In genomic region chr2:33005041-33005440, GRCm38 (mm10) we compare ENCODE assay signal across 19 mouse cellular contexts. TPM values are rescaled to one million over a fixed set of nuclear protein-coding genes. Genes with fewer than 3 reads are reported as not detected.
DNase-seq lines count a peak whose midpoint lies in the region; ATAC-seq and TF ChIP-seq lines count a peak whose summit lies in the region.
"Had no signal": no experiment of that assay in that cellular context is flagged by ENCODE, and none has a peak within 500 bp of the region (broad histone marks: within the 10 kb centered on the region; RNA-seq: fewer than 3 reads in every experiment).

No protein-coding gene starts in this region.

- H3K36me3 ChIP-seq in liver, embryonic 12.5 days, result no peaks in the 10 kb centered on the region
- H3K36me3 ChIP-seq: limb, embryonic 12.5 days; liver, embryonic 13.5 days; midbrain, embryonic 10.5 days had no signal

- no peaks in the 10 kb centered on the region; the same call in 1 of the 2 replicates for H3K27me3 ChIP-seq in liver, embryonic 12.5 days (replicated peaks)
- H3K27me3 ChIP-seq: forebrain, embryonic 15.5 days; kidney, embryonic 15.5 days; limb, embryonic 12.5 days; liver, embryonic 13.5 days had no signal

- H3K9me3 ChIP-seq in liver, embryonic 12.5 days (replicated peaks), result no peaks in the 10 kb centered on the region
- H3K9me3 ChIP-seq: forebrain, embryonic 15.5 days; hindbrain, embryonic 10.5 days; kidney, embryonic 15.5 days; limb, embryonic 12.5 days; liver, embryonic 13.5 days; midbrain, embryonic 10.5 days had no signal

- H3K4me2 ChIP-seq in liver, embryonic 12.5 days, result no peak overlapping the region
- H3K4me2 ChIP-seq: forebrain, embryonic 15.5 days; kidney, embryonic 15.5 days; limb, embryonic 12.5 days; liver, embryonic 13.5 days had no signal

- no peak overlapping the region for H3K4me3 ChIP-seq in left cerebral cortex, adult 2 months
- no peak overlapping the region for H3K4me3 ChIP-seq in liver, embryonic 12.5 days
- H3K4me3 ChIP-seq: forebrain, embryonic 15.5 days; hindbrain, embryonic 10.5 days; kidney, embryonic 15.5 days; limb, embryonic 12.5 days; liver, embryonic 13.5 days; midbrain, embryonic 10.5 days had no signal

- DNase-seq in heart, adult 18-20 months, result peak; percentile 12 to 15
- DNase-seq in heart, adult 11 months, result no peak
- DNase-seq in left cerebral cortex, adult 2 months (ENCODE audit: extremely low spot score in 1 of 2, low spot score in 2 of 2), result no peak
- DNase-seq in left cerebral cortex, adult 18-20 months (ENCODE audit: low spot score in 2 of 2), result no peak
- DNase-seq in cerebellum, adult 8-10 months, result peak; percentile 70
- DNase-seq in telencephalon, adult 2 months (ENCODE audit: low read depth, low spot score), result peak; percentile 60
- no peak for DNase-seq in ovary, postnatal 14 days (ENCODE audit: low spot score)
- DNase-seq: kidney, postnatal 4 days; liver, embryonic 13.5 days; thymus, postnatal 14 days had no signal

- no peak for ATAC-seq in liver, embryonic 12.5 days
- ATAC-seq: forebrain, embryonic 15.5 days; hindbrain, postnatal 0 days; intestine, postnatal 0 days had no signal

- 59% methylated on average over 5 of the region's 5 CpGs for WGBS in liver, embryonic 12.5 days (ENCODE audit: insufficient replicate concordance)

- intact Hi-C loops in left cerebral cortex, adult 2 months (cut with DNase I), result no loop called here

- no peak overlapping the region for H3K9ac ChIP-seq in liver, embryonic 12.5 days
- H3K9ac ChIP-seq: forebrain, embryonic 15.5 days; kidney, embryonic 15.5 days; limb, embryonic 12.5 days; liver, embryonic 13.5 days had no signal

- no peak for TF ChIP-seq CTCF in left cerebral cortex, adult 2 months (IDR thresholded peaks at IDR 0.05)

- H3K4me1 ChIP-seq in liver, embryonic 12.5 days, result no peaks in the 10 kb centered on the region
- H3K4me1 ChIP-seq: forebrain, embryonic 15.5 days; hindbrain, embryonic 10.5 days; kidney, embryonic 15.5 days; limb, embryonic 12.5 days; liver, embryonic 13.5 days; midbrain, embryonic 10.5 days had no signal

- peak overlapping the region; percentile 24; the same call in 1 of the 2 replicates for H3K27ac ChIP-seq in left cerebral cortex, adult 2 months
- H3K27ac ChIP-seq in liver, embryonic 12.5 days, result no peak overlapping the region
- H3K27ac ChIP-seq: forebrain, embryonic 15.5 days; hindbrain, embryonic 10.5 days; hindbrain, postnatal 0 days; kidney, embryonic 15.5 days; limb, embryonic 12.5 days; liver, embryonic 13.5 days; macrophage; midbrain, embryonic 10.5 days had no signal

RNA-seq across cellular contexts. Expression of gene Slc2a8, which starts 23.2 kb away (rescaled TPM):
- 10 to 100 TPM; 15.0 to 17.3 TPM for total RNA-seq in heart, adult 18-20 months (2021)
- total RNA-seq in left cerebral cortex, adult 2 months (2021), result 10 to 100 TPM; 23.9 to 26.7 TPM
- 10 to 100 TPM; 24.0 to 26.1 TPM for total RNA-seq in left cerebral cortex, adult 18-20 months (2021)
- 11.2 and 11.9 TPM in 2 replicates for polyA plus RNA-seq in liver, embryonic 12.5 days (2016; fragmentation: Nextera tagmentation; extraction: Ambion mirVana)

RNA-seq across cellular contexts. Expression of gene Lrsam1, which starts 43.6 kb away (rescaled TPM):
- 10 to 100 TPM; 15.1 to 15.9 TPM for total RNA-seq in heart, adult 18-20 months (2021)
- total RNA-seq in left cerebral cortex, adult 2 months (2021), result 10 to 100 TPM; 37.6 to 38.2 TPM
- total RNA-seq in left cerebral cortex, adult 18-20 months (2021), result 10 to 100 TPM; 38.7 to 44.6 TPM
- 3.5 and 4.4 TPM in 2 replicates for polyA plus RNA-seq in liver, embryonic 12.5 days (2016; fragmentation: Nextera tagmentation; extraction: Ambion mirVana)

RNA-seq across cellular contexts. Expression of gene Rpl12, which starts 43.7 kb away (rescaled TPM):
- 10 to 100 TPM; 66.0 to 72.2 TPM for total RNA-seq in heart, adult 18-20 months (2021)
- total RNA-seq in left cerebral cortex, adult 2 months (2021), result 100 to 1,000 TPM; 110 to 129 TPM
- 100 to 1,000 TPM; 114 to 120 TPM for total RNA-seq in left cerebral cortex, adult 18-20 months (2021)
- polyA plus RNA-seq in liver, embryonic 12.5 days (2016; fragmentation: Nextera tagmentation; extraction: Ambion mirVana), result 171 and 174 TPM in 2 replicates

Comparison
In these comparisons a context has a peak if more than half of its experiments do, and no peak if none do; other contexts are left out.
1. DNase-seq: peak in heart, adult 18-20 months (2 of 2), cerebellum, adult 8-10 months (single experiment) and telencephalon, adult 2 months (single experiment); none in heart, adult 11 months (single experiment), left cerebral cortex, adult 2 months (0 of 2), left cerebral cortex, adult 18-20 months (0 of 2) and ovary, postnatal 14 days (single experiment).